Mouse (Mus musculus): ENCODE results near the gene Nop14. TPM values are rescaled to one million over a fixed set of nuclear protein-coding genes. Genes with fewer than 3 reads are reported as not detected.
"Not testable (repeated sequence)": the region's sequence is repeated elsewhere in the genome, so short reads cannot be mapped to it uniquely, and the experiment has no call there.

Gene Nop14
- polyA plus RNA-seq, 1 experiment from 2014 or later, result 27.9 TPM

- H3K27ac ChIP-seq, result no peak overlapping the region
- peaks cover 93% of the 10 kb centered on the region for H3K36me3 ChIP-seq
- H3K4me3 ChIP-seq, result no peak overlapping the region
- no peaks in the 10 kb centered on the region for H3K4me1 ChIP-seq
- no peak overlapping the region for H3K4me2 ChIP-seq
- H3K27me3 ChIP-seq (replicated peaks), result no peaks in the 10 kb centered on the region
- no peaks in the 10 kb centered on the region for H3K9me3 ChIP-seq (replicated peaks)
- 90% methylated on average over 3 of the region's 3 CpGs for WGBS (ENCODE audit: insufficient replicate concordance)
- ATAC-seq, result no peak
- H3K9ac ChIP-seq, result no peak overlapping the region
Measured at GRCm38 (mm10) chr5:34608226-34608625, 51.7 kb downstream of the Nop14 start.

DNA sequence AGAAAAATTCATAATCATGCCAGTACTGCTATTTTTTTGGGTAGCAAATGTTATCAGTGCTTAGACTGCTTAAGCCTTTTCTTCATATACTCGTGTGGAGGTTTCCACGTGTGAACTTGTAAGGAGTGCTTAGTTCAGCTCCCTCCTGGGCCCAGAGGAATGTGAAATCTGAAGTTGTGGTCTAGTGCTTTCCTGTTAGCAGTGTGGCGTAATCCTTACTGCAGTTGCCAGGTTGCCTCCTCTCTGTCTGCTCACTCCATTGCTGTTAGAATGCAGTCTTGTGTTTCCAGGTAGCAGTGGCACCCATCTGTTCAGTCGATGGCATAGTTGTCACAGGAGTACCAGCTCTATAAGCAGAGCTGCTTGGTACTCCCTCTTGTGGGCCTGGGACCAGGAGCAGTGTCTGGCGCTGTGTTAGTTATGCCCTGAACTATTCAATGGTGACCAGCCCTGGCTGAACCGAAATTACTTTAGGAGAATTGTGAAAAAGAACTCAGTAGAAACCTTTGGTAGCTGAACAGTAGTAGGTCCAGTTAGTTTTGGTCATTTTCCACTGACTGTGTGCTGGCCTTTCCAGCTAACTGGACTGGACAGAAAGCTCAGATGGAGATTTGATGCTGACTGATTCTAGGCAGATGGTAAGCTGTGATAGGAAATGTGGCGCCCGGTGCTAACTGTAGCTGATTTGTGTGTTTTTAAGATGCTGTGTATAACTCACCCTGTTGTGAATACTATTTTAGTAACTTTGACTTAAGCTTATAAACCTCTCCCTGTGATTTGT is 52.7 kb downstream of the Nop14 start:
- H3K36me3 ChIP-seq, result peaks cover 94% of the 10 kb centered on the region
- H3K9ac ChIP-seq, result no peak overlapping the region
- H3K4me2 ChIP-seq, result no peak overlapping the region
- H3K4me3 ChIP-seq, result no peak overlapping the region
- H3K4me1 ChIP-seq, result no peaks in the 10 kb centered on the region
- H3K27ac ChIP-seq, result no peak overlapping the region
- no peak for ATAC-seq
- H3K27me3 ChIP-seq (replicated peaks), result no peaks in the 10 kb centered on the region
- whole genome bisulfite sequencing (ENCODE audit: insufficient replicate concordance), result 73% methylated on average over 8 of the region's 8 CpGs
- H3K9me3 ChIP-seq (replicated peaks), result no peaks in the 10 kb centered on the region

DNA sequence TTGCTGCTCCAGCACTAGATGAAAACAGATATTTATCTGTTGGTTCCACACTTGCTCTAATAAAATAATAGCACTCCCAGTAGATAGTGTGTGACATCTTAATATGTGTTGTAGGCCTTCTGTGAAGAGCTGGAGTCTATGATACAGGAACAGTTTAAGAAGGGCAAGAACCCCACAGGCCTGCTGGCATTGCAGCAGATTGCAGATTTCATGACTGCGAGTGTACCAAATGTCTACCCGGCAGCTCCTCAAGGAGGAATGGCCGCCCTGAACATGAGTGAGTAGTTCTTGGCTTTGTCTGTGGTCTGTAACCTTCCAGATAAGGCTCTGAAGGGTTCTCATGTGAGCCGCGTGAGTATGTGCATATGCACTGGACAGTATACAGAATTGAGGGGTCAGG is 55.4 kb downstream of the Nop14 start:
- no peak overlapping the region for H3K9ac ChIP-seq
- no peaks in the 10 kb centered on the region for H3K4me1 ChIP-seq
- H3K9me3 ChIP-seq (replicated peaks), result no peaks in the 10 kb centered on the region
- WGBS (ENCODE audit: insufficient replicate concordance), result 66% methylated on average over 5 of the region's 5 CpGs
- no peaks in the 10 kb centered on the region for H3K27me3 ChIP-seq (replicated peaks)
- H3K4me2 ChIP-seq, result no peak overlapping the region
- no peak for ATAC-seq
- H3K4me3 ChIP-seq, result no peak overlapping the region
- no peak overlapping the region for H3K27ac ChIP-seq
- peaks cover 94% of the 10 kb centered on the region for H3K36me3 ChIP-seq

GRCm38 (mm10) chr5:34593202-34593727 is 66.7 kb downstream of the Nop14 start:
- Histone ChIP-seq H3K4me1 (peaks cover 37% of the 10 kb centered on the region), H3K27ac (no peak overlapping the region), H3K9me3 (replicated peaks) (no peaks in the 10 kb centered on the region), H3K4me2 (no peak overlapping the region), H3K4me3 (no peak overlapping the region), H3K27me3 (replicated peaks) (no peaks in the 10 kb centered on the region), H3K36me3 (peaks cover 56% of the 10 kb centered on the region), H3K9ac (no peak overlapping the region)
- no peak for ATAC-seq
- 94% methylated on average over 9 of the region's 9 CpGs for WGBS (ENCODE audit: insufficient replicate concordance)

GRCm38 (mm10) chr5:34592666-34593065 is 67.3 kb downstream of the Nop14 start:
- Histone ChIP-seq H3K9ac (no peak overlapping the region), H3K4me1 (peaks cover 43% of the 10 kb centered on the region), H3K4me3 (no peak overlapping the region), H3K9me3 (replicated peaks) (no peaks in the 10 kb centered on the region), H3K4me2 (no peak overlapping the region), H3K27ac (no peak overlapping the region), H3K36me3 (peaks cover 53% of the 10 kb centered on the region), H3K27me3 (replicated peaks) (no peaks in the 10 kb centered on the region)
- ATAC-seq, result no peak
- 84% methylated on average over 6 of the region's 6 CpGs for WGBS (ENCODE audit: insufficient replicate concordance)

DNA sequence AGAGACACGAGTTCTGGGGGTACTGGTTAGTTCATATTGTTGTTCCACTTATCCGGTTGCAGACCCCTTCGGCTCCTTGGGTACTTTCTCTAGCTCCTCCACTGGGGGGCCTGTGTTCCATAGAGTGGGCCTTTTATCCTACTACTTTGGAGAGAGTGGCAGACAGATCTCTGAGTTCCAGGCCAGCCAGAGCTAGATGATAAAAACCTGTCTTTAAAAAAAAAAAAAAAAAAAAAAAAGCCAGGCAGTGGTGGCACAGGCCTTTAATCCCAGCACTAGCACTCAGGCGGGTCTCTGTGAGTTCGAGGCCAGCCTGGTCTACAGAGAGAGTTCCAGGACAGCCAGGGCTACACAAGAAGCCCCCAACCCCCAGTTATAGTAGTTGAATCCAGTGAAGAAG is 67.7 kb downstream of the Nop14 start:
- not testable (repeated sequence) for H3K9me3 ChIP-seq (replicated peaks); H3K4me2 ChIP-seq; H3K4me3 ChIP-seq; H3K9ac ChIP-seq; ATAC-seq; H3K27ac ChIP-seq; H3K27me3 ChIP-seq (replicated peaks)
- 89% methylated on average over 5 of the region's 5 CpGs for WGBS (ENCODE audit: insufficient replicate concordance)
- peaks cover 47% of the 10 kb centered on the region for H3K4me1 ChIP-seq
- peaks cover 48% of the 10 kb centered on the region for H3K36me3 ChIP-seq

DNA sequence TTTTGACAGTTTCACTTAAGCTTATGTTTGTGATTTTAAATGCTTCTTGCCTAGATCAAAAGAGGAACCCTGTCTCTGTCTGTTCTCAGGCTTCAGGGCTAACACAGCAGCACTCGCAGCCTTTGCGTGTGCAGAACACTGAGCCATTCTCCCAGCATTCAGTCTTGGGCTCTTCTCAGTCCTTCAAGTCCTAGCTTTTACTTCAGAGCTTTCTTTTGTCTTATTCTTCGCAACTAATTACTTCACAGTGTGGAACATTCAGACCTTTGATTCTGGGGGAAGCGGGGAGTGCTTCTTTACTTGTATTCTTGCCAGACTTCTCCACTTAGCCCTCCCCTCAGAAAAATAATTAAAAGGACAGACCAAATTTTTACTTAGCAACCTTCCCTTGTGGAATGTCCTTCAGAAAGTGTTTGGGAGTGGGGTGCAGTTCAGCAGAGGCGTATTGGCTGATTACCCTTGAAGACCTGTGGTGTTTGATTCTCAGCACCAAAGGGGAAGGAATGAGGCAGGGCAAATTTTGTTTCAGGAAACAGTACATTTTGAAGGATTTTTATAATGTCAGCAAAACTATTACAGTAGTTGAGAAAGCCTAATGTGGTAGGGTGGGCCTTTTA is 68.5 kb downstream of the Nop14 start:
- 90% methylated on average over 5 of the region's 5 CpGs for WGBS (ENCODE audit: insufficient replicate concordance)
- no peak for ATAC-seq
- peaks cover 41% of the 10 kb centered on the region for H3K36me3 ChIP-seq

DNA sequence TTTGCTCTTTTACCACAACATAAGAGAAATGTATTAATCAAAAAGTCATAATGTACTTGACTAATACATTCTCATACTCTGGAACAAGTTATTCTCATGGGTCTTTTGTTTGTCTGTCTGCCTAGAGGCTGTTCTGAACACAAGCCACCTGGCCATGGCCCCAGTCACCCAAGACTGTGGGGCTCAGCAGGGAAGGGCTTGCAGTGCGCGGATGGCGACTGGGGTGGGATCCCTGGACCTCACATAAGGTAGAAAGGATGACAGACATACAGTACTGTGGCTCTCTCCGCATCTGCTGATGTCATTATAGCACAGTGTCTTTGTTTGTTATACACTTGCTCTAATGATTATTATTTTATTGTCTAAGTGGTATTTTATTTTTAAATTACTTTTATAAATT is 69.2 kb downstream of the Nop14 start:
- 85% methylated on average over 4 of the region's 4 CpGs for WGBS (ENCODE audit: insufficient replicate concordance)
- Histone ChIP-seq H3K9ac (no peak overlapping the region), H3K36me3 (peaks cover 43% of the 10 kb centered on the region), H3K4me3 (no peak overlapping the region), H3K4me2 (no peak overlapping the region), H3K27me3 (replicated peaks) (no peaks in the 10 kb centered on the region), H3K27ac (no peak overlapping the region), H3K9me3 (replicated peaks) (no peaks in the 10 kb centered on the region), H3K4me1 (peaks cover 58% of the 10 kb centered on the region)
- no peak for ATAC-seq

More for the DNA sequence above, 68.5 kb downstream of the Nop14 start:
- H3K27ac ChIP-seq, result 0 out of 2 replicates have a peak overlapping the region, but pooled peaks have one; percentile 10
- H3K4me3 ChIP-seq, result no peak overlapping the region
- H3K9ac ChIP-seq, result no peak overlapping the region
- H3K9me3 ChIP-seq (replicated peaks), result no peaks in the 10 kb centered on the region
- no peak overlapping the region for H3K4me2 ChIP-seq
- H3K4me1 ChIP-seq, result peaks cover 50% of the 10 kb centered on the region
- H3K27me3 ChIP-seq (replicated peaks), result no peaks in the 10 kb centered on the region

DNA sequence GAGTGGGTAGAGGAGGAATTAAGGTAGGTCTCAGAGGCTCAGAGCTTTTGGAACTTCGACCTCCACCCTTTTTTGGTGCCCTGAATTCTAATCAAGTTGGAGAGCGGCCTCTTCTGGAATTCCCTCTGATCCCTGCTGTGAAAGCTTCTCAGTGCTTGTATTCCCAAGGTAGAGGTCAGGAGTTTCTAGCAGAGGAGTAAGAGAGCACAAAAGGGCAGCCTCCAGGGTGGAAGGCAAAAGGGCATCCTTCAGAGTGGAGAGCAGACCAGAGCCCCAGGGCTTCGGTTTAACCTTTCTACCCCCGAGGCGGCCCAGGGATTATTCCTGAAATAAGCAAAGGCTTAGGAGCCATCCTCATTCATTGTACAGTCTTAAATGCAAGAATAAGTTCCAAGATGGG is 69.9 kb downstream of the Nop14 start:
- Histone ChIP-seq H3K9me3 (replicated peaks) (no peaks in the 10 kb centered on the region), H3K27me3 (replicated peaks) (no peaks in the 10 kb centered on the region), H3K4me2 (no peak overlapping the region), H3K4me1 (peaks cover 63% of the 10 kb centered on the region), H3K4me3 (no peak overlapping the region), H3K9ac (no peak overlapping the region), H3K36me3 (peaks cover 44% of the 10 kb centered on the region), H3K27ac (no peak overlapping the region)
- no peak for ATAC-seq
- 70% methylated on average over 5 of the region's 5 CpGs for WGBS (ENCODE audit: insufficient replicate concordance)

Other genes starting within 250 kb of the Nop14 start
- gene Tnip2, start 146.2 kb downstream of the Nop14 start, polyA plus RNA-seq (2016; fragmentation: Nextera tagmentation; extraction: Ambion mirVana), result 7.4 and 10.9 TPM in 2 replicates
- gene Sh3bp2, start 134.3 kb downstream of the Nop14 start, polyA plus RNA-seq (2016; fragmentation: Nextera tagmentation; extraction: Ambion mirVana), result 4.0 and 5.0 TPM in 2 replicates
- 164 and 166 TPM in 2 replicates for gene Add1, start 86.5 kb downstream of the Nop14 start, polyA plus RNA-seq (2016; fragmentation: Nextera tagmentation; extraction: Ambion mirVana)
- gene Mfsd10, start 22.9 kb downstream of the Nop14 start, polyA plus RNA-seq (2016; fragmentation: Nextera tagmentation; extraction: Ambion mirVana), result 66.8 and 77.4 TPM in 2 replicates
- gene Grk4, start 231 bp upstream of the Nop14 start, polyA plus RNA-seq (2016; fragmentation: Nextera tagmentation; extraction: Ambion mirVana), result 1.2 and 1.4 TPM in 2 replicates
- 12.2 and 13.2 TPM in 2 replicates for gene Htt, start 101.6 kb upstream of the Nop14 start, polyA plus RNA-seq (2016; fragmentation: Nextera tagmentation; extraction: Ambion mirVana)
- 0.18 and 0.69 TPM in 2 replicates for gene Msantd1, start 247.9 kb upstream of the Nop14 start, polyA plus RNA-seq (2016; fragmentation: Nextera tagmentation; extraction: Ambion mirVana)